Mouse (Mus musculus): ENCODE measurements around the gene Tsga10ip.
"Not testable (repeated sequence)": the region's sequence is repeated elsewhere in the genome, so short reads cannot be mapped to it uniquely, and the experiment has no call there.

The Tsga10ip gene

DNA sequence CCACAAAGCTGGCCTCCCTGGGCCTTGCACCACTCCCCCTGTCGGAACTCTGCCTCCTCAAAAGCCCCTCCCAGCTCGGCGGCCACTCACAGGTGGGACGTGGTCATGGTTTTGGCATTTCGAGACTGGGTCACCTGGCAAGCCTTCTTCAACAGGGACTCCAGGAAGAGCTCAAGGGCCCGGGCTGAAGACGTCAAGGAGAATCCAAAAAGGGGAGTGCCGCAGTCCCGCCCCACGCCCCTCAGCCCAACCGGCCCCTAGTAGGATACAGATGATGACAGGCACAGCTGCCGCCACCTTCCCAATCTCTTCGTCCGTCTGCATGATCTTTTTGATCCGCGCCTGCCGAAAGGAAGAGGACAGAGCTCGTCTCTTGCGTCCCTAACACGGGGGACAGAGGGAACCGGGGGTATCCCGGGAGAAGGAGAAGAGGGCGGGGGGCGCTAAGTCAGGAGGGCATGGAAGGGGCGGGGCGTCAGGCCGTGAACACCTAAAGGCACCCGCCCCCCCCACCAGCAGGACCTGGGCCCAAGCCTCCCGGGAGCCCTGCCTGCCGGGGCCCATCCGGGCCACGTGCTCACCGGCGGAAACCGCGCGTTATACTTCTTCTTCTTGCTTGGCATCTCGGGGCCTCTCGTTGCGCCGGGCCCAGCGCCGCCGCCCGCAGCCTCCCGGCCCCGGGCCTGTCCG lies 21.9 kb upstream of the Tsga10ip start:
- in situ Hi-C loops (cut with MboI, MseI) = no loop called here

- in situ Hi-C loops (cut with MboI, MseI) = no loop called here
These were observed 21.2 kb upstream of the Tsga10ip start for GRCm38 (mm10) chr19:5423561-5423960.

GRCm38 (mm10) chr19:5422895-5423443 lies 20.6 kb upstream of the Tsga10ip start:
- in situ Hi-C loops (cut with MboI, MseI) = no loop called here

DNA sequence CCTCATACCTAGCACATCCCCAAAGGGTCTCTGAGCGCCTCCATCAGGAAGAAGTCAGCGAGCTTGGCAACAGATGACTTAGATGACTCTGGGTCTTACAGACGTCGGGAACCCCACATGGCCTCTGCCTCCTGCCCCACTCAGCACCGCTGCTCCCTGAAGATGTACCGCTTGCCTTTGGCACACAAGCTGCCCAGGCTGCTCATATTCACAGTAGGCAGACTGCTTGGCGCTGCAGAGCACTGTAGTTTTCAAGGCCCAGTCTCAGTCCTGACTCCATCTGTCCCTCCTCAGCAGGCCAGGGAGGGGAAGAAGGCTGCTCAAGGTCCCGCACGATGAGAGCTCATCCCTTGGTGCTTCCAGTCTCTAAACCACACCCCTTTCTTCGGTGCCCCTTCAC lies 19.9 kb upstream of the Tsga10ip start:
- in situ Hi-C loops (cut with MboI, MseI) = no loop called here

DNA sequence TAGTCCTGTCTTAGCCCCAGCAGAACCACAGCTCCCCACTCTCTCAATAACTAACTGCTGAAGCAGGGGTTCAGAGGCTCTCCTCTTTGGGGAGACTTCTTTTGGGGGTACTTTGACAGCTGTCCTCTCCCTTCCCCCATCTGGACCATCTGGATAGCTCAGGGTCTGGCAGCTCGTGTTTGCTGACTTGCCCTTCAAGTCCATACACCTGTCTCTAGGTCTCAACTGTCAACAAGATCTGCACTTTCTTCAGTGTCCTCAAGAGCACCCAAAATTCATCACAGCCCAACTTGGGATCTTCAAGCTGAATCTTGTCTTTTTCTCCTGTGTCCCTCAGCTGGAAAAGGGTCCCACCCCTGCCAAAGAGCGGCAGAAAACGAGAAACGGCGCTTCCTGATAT lies 19.5 kb upstream of the Tsga10ip start:
- in situ Hi-C loops (cut with MboI, MseI) = no loop called here

DNA sequence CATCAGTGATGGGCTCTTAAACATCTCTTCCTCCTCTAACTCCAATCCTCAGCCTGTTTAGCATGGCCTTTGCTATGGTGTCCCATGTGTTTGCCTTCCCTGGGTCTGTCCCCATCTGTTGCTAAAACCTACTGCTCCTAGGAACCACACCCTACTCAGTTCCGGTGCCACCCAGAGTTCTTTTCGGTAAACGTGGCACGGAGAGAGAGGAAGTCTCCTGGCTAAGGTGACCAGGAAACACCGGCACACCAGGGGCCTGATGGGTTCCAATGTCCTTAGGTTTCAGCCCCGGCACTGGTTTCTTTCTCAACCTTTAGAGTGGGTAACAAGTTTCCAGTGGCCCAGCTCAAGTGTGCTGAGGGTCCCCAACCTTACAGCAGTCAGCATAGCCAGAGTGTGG lies 18.3 kb upstream of the Tsga10ip start:
- in situ Hi-C loops (cut with MboI, MseI) = no loop called here

- in situ Hi-C loops (cut with MboI, MseI) = no loop called here
These were observed 17.3 kb upstream of the Tsga10ip start for GRCm38 (mm10) chr19:5419630-5420029.

- in situ Hi-C loops (cut with MboI, MseI) = no loop called here
These were observed 16.6 kb upstream of the Tsga10ip start for GRCm38 (mm10) chr19:5418750-5419466.

DNA sequence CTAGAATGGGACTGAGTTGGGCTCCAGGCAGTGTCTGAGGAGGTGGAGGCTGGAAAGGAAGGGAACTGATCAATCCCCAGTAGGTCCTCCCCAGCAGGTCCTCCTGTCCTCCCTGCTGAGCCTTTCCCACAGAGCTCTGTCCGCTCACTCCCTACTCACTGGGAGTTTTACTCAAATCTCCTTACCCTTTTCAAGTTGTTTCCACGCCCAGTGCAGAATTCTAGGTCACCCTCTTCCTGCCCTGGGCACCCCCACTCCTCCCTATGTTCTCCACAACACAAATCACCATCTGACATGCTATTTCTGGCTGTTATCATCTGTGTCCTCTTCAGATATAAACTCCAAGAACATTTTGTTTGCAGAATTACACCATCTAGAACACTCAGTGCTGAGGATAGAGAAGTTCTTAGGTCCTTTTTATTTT lies 12.2 kb upstream of the Tsga10ip start:
- in situ Hi-C loops (cut with MboI, MseI) = no loop called here

GRCm38 (mm10) chr19:5413840-5414239 lies 11.5 kb upstream of the Tsga10ip start:
- in situ Hi-C loops (cut with MboI, MseI) = no loop called here

DNA sequence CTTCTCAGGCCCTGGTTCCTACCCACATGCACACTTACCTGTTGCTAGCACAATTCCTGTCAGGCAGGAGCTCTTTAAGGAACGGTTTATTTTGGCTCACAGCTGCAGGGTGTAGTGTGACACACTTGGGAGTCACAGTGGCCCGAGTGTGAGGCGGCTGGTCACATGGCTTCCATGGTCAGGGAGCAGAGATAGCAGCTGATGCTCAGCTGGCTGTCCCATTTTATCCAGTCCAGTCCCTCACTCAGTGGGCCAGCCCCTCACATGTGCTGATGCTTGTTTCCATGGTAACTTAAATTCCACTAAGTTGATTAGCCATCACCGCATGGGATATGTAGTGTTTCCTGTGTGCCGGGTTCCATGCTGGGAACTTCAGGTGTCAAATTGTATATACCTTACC lies 9.6 kb upstream of the Tsga10ip start:
- in situ Hi-C loops (cut with MboI, MseI) = no loop called here

DNA sequence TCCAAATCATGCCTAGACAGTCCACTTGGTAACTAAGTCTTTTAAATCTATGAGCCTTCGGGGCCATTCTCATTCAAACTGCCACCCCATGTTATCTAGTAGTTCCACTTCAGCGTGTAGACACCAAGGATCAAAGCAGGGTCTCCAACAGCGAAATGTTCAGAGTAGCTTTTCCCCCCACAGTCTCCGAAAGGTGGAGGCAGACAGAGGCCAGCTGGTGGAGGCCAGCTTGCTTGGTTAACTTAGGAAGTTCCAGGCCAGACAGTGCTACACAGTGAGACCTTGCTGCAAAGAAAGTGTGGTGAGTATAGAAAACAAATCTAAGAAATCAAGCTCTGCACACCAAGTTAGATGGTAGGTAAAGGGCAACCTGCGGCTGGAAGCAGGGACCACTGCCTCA lies 8.3 kb upstream of the Tsga10ip start:
- in situ Hi-C loops (cut with MboI, MseI) = no loop called here

- in situ Hi-C loops (cut with MboI, MseI) = no loop called here
These were observed 6.7 kb upstream of the Tsga10ip start for GRCm38 (mm10) chr19:5409068-5409467.

DNA sequence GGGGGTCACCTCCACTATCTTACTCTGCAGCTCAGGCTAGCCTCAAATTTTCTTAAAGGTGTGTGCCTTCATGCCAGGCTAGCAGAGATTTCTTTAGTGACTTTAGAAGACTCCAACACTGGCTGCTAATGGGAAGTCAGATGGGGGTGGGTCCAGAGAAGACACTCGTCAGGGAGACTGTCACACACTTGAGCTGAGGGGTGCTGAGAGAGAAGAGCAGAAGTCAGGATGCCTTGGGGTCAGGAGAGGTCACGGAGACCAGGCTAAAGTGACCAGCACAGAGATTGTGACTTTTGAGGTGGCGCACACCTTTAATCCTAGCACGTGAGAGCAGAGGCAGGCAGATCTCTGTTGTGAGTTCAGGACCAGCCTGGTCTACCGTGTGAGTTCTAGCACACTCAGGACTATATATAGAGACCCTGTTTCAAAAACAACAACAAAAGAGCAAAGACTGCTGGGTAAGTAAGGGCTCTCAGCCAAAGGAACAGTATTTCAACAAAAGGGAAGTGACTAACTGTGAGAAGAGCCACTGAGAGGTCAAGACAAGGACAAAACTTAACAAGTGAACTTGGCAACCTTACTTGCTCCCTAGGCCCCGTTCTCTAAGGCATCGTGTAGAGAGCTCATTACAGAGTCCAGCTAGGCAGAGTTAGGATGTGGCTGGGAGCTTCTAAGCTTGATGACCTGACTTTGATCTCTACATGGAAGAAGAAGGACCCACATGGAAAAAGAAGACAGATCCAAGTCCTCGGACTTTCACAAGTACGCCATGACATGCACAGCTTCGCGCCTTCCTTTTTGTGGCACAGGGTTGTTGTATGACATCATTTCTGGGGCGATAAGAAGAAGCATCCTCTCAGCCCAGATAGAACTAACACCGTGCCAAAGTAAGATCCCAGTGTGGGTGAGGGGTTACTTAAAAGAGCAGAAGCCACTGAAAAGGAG lies 6.0 kb upstream of the Tsga10ip start:
- in situ Hi-C loops (cut with MboI, MseI) = no loop called here

GRCm38 (mm10) chr19:5407133-5407532 lies 4.8 kb upstream of the Tsga10ip start:
- in situ Hi-C loops (cut with MboI, MseI) = no loop called here

GRCm38 (mm10) chr19:5406531-5407126 lies 4.3 kb upstream of the Tsga10ip start:
- in situ Hi-C loops (cut with MboI, MseI) = not testable (repeated sequence)

DNA sequence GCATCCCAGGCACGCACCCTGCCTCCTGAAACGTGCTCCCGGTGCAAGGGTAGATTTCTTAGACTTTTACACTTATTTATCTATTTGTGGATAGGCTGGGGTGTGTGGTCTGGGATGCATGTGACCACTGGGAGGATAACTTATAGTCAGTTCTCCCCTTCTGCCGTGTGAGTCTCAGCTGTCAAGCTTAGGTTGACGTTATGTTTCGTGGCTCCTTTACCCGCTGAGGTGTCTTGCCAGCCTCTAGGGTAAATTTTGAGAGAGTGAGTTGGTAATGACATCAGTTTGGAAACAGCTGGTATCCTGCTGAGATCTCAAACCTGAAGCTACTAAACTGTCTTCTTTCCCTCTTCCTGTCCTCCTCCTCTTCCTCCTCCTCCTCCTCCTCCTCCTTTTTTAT lies 3.6 kb upstream of the Tsga10ip start:
- in situ Hi-C loops (cut with MboI, MseI) = no loop called here

- in situ Hi-C loops (cut with MboI, MseI) = not testable (repeated sequence)
These were observed 1.3 kb downstream of the Tsga10ip start for GRCm38 (mm10) chr19:5401073-5401472.

DNA sequence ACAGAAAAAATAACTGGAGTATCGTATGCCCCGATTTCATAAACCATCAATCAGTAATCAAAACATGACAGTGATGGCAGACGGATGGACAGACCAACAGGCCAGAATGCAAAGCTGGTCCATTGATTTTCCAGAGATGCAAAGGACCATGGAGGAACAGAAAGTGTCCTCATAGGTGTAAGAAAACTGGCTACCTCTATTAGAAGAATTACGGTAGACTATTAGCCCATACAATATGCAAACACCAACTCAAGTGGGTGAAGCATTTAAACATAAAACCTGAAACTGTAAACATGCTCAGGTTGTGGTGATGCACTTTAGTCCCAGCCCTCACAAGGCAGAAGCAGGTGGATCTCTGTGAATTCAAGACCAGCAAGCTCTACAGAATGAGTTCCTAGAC lies 7.0 kb downstream of the Tsga10ip start:
- in situ Hi-C loops (cut with MboI, MseI) = no loop called here

DNA sequence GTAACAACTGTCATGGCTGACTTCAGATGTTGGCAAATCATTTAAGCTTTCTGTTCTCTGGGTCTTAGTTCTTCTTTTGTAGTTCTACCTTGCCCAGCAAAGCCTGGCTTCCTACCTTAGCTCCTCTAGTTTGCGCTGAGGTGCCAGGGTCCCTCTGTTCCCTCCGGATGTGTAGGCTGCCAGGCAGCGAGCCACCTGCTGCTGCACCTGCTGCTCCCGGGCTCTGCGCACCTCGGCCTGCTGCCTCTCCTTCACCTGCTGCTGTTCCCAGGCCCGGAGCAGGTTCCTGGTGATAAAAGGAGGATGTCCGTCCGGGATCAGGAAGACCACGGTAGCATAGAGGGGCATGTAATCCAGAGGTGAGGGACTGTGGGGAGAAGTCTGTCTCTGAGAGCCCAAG lies 8.2 kb downstream of the Tsga10ip start:
- in situ Hi-C loops (cut with MboI, MseI) = no loop called here

GRCm38 (mm10) chr19:5392892-5393291 lies 9.4 kb downstream of the Tsga10ip start:
- in situ Hi-C loops (cut with MboI, MseI) = no loop called here

DNA sequence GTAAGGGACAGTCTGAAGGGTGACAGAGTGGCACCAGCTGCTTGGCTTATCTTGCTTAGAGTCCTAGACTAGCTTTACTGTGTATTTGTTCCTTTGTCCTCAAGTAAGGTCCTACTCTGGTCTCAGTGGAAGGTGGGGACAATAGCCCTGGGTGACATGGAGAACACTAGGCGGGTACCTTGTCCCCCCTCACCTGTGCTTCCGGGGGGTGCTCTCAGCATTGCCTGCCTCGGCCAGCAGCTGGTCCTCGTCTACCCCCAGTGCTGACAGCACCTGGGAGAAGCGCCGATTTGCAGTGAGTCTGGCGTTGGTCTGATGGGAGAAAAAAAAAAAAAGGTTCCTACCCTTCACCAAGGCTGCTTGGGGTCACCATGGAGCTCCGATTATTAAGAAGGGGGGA lies 11.9 kb downstream of the Tsga10ip start:
- in situ Hi-C loops (cut with MboI, MseI) = no loop called here

Measured in T-helper 2 cell (primary cell).